Mouse (Mus musculus) spleen, adult 2 months (tissue): ENCODE measurements around the gene Iffo2.

Source experiments
- CTCF ChIP-seq: fragments of 200-500 bp; IDR thresholded peaks from 2 replicates; pipeline ENCODE4 v1.5.1; 2011; ENCODE audit warnings: mild to moderate bottlenecking, inconsistent platforms; ENCODE audit not compliant: insufficient read depth, insufficient read length, insufficient replicate concordance; ENCODE audit errors: extremely low read depth
- POLR2A ChIP-seq: fragments of 200-500 bp; IDR thresholded peaks from 2 replicates; pipeline ENCODE4 v1.6.1; 2011; ENCODE audit warnings: low read depth, low read length, inconsistent platforms

GRCm38 (mm10) chr4:139646916-139647315 lies 116.6 kb downstream of the Iffo2 start:
- TF ChIP-seq POLR2A (no peak), CTCF (no peak)
